Mouse (Mus musculus) kidney, adult 2 months (tissue): ENCODE results near the gene Rasl10a. TPM values are rescaled to one million over a fixed set of nuclear protein-coding genes. Genes with fewer than 3 reads are reported as not detected.

Experiments used
- DNase-seq: peaks from one replicate; pipeline ENCODE4 v3.0.0; 2021
- H3K27ac ChIP-seq: fragments of 200-500 bp; 2 replicates; pipeline ENCODE4 v1.5.1; 2012; ENCODE audit warnings: low read depth, low read length, control low read depth, inconsistent platforms; ENCODE audit not compliant: insufficient read depth
- H3K27me3 ChIP-seq: fragments of 200-500 bp; replicated peaks from 2 replicates; pipeline ENCODE4 v1.6.1; 2012; ENCODE audit warnings: mild to moderate bottlenecking, moderate library complexity, low read length, inconsistent platforms; ENCODE audit not compliant: control insufficient read depth, insufficient read depth
- H3K36me3 ChIP-seq: fragments of 200-500 bp; 2 replicates; pipeline ENCODE4 v1.6.1; 2012; ENCODE audit warnings: mild to moderate bottlenecking, moderate library complexity, low read length, inconsistent platforms; ENCODE audit not compliant: control insufficient read depth, insufficient read depth
- H3K4me1 ChIP-seq: fragments of 200-500 bp; 2 replicates; pipeline ENCODE4 v1.6.1; 2011; ENCODE audit warnings: low read length; ENCODE audit not compliant: control insufficient read depth, insufficient read depth
- H3K4me3 ChIP-seq: fragments of 200-500 bp; 2 replicates; pipeline ENCODE4 v1.5.1; 2011; ENCODE audit warnings: mild to moderate bottlenecking, low read depth, low read length, control low read depth; ENCODE audit not compliant: insufficient read depth
- CTCF ChIP-seq: fragments of 200-500 bp; conservative IDR thresholded peaks from 2 replicates; pipeline ENCODE4 v1.5.1; 2011; ENCODE audit warnings: low read depth, mild to moderate bottlenecking, control low read depth, low read length, moderate library complexity, mixed read lengths; ENCODE audit not compliant: insufficient read depth, insufficient read length
- POLR2A ChIP-seq: fragments of 200-500 bp; IDR thresholded peaks from one replicate; pipeline ENCODE4 v1.6.1; 2011; ENCODE audit warnings: low read depth, low read length, control low read depth
- WGBS: fragments of 180-500 bp; shearing (Covaris S2); methylation state at CpG from one replicate; pipeline ENCODE4 v1.1.7; 2018; 5-methylcytosine and 5-hydroxymethylcytosine counted together
- polyA plus RNA-seq: library from polyadenylated mRNA; depleted of rRNA; stranded (reverse); fragments of >200 nt; gene quantifications from 2 replicates; pipeline ENCODE4 v1.2.3, GENCODE M21; 2012

Gene Rasl10a
- polyA plus RNA-seq, 1 experiment: 1.1 TPM

- Histone ChIP-seq H3K36me3 (peaks cover 1% of the 10 kb centered on the region), H3K4me3 (no peak overlapping the region), H3K27ac (no peak overlapping the region), H3K4me1 (no peaks in the 10 kb centered on the region), H3K27me3 (no peaks in the 10 kb centered on the region)
- TF ChIP-seq CTCF (no peak), POLR2A (no peak)
- no peak for DNase-seq
- 92% methylated on average over 5 of the region's 5 CpGs for WGBS
These were observed 41.6 kb upstream of the Rasl10a start for GRCm38 (mm10) chr11:5016286-5016685.

DNA sequence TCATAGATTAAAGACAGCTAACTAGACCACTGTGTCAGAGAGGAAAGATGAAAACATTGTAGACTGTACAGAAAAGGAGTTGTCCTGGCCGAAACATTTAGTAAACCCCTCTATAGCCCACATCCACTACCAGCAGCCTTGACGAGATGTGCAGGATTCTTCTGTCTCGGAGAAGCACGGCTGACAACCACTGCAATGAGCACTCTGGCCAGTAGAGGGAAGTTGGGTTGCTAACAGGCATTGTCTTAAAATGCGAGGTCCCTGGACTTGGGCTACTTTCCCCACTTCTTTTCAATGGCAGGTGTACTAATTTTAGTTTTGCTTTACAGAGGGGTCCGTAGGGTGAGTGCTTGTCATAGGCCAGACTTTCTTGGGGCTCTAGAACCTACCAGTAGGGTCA, 40.4 kb upstream of the Rasl10a start:
- Histone ChIP-seq H3K27ac (no peak overlapping the region), H3K36me3 (peaks cover 1% of the 10 kb centered on the region), H3K4me3 (no peak overlapping the region), H3K27me3 (no peaks in the 10 kb centered on the region), H3K4me1 (no peaks in the 10 kb centered on the region)
- no peak for TF ChIP-seq POLR2A
- peak; percentile 41 for TF ChIP-seq CTCF
- WGBS: 53% methylated on average over 6 of the region's 6 CpGs
- no peak for DNase-seq

- WGBS: 94% methylated on average over 1 of the region's 1 CpGs
- Histone ChIP-seq H3K4me3 (no peak overlapping the region), H3K4me1 (no peaks in the 10 kb centered on the region), H3K36me3 (peaks cover 2% of the 10 kb centered on the region; the same call in 1 of the 2 replicates), H3K27ac (no peak overlapping the region), H3K27me3 (no peaks in the 10 kb centered on the region)
- TF ChIP-seq POLR2A (no peak), CTCF (no peak)
- DNase-seq: no peak
These were observed 32.8 kb upstream of the Rasl10a start for GRCm38 (mm10) chr11:5025108-5025507.

DNA sequence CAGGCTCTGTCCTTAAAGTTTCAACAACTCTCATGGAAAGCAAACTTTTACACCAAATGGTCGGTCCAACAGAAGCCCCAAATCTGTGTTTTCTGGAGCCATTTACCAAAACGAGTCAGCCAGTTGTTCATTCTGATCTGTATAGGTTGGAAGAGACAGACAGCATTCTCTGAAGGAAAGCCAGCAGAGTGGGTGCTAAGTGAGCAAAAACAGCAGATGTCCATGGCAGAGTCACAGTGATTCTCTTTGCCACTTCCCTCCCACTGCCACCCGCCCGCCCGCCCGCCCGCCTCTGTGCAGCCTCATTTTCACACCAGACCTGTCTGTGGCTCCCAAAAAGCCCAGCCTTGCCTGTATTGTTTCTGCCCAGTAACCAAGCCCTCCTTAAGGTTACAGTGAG, 29.7 kb upstream of the Rasl10a start:
- Histone ChIP-seq H3K4me1 (no peaks in the 10 kb centered on the region), H3K36me3 (peaks cover 4% of the 10 kb centered on the region; the same call in 1 of the 2 replicates), H3K4me3 (no peak overlapping the region), H3K27me3 (no peaks in the 10 kb centered on the region), H3K27ac (no peak overlapping the region)
- WGBS: 92% methylated on average over 7 of the region's 7 CpGs
- no peak for TF ChIP-seq CTCF
- TF ChIP-seq POLR2A: no peak
- DNase-seq: no peak

- H3K36me3 ChIP-seq: peaks cover 2% of the 10 kb centered on the region; the same call in 1 of the 2 replicates
- no peaks in the 10 kb centered on the region for H3K27me3 ChIP-seq
- no peak overlapping the region for H3K4me3 ChIP-seq
- 88% methylated on average over 10 of the region's 10 CpGs for WGBS
- TF ChIP-seq POLR2A: no peak
- no peak for TF ChIP-seq CTCF
- H3K27ac ChIP-seq: no peak overlapping the region
- no peak for DNase-seq
- H3K4me1 ChIP-seq: no peaks in the 10 kb centered on the region
These were observed 25.2 kb upstream of the Rasl10a start for GRCm38 (mm10) chr11:5032706-5033105.

DNA sequence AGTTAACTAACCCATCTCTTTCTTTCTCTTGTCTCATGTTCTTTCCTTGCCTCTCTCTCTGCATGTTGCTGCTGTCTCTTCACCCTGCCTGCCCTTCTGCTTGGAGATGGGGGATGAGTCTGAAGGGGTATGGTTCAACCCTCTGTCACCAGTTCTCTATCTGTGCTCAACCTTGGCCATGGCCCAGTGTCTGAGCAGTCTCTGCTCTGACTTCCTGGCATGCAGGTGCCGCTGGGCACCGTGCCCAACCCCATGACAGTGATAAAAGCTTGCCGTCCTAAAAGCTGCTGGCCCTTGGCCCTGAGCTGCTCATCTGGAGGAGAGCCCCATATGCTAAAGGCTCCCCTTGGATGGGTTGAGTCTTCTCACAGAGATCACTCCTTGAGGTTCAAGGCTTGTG, 24.8 kb upstream of the Rasl10a start:
- Histone ChIP-seq H3K27me3 (no peaks in the 10 kb centered on the region), H3K4me3 (no peak overlapping the region), H3K4me1 (no peaks in the 10 kb centered on the region), H3K27ac (no peak overlapping the region), H3K36me3 (peaks cover 2% of the 10 kb centered on the region; the same call in 1 of the 2 replicates)
- TF ChIP-seq POLR2A (no peak), CTCF (no peak)
- peak; percentile 70 for DNase-seq
- WGBS: 37% methylated on average over 3 of the region's 3 CpGs

DNA sequence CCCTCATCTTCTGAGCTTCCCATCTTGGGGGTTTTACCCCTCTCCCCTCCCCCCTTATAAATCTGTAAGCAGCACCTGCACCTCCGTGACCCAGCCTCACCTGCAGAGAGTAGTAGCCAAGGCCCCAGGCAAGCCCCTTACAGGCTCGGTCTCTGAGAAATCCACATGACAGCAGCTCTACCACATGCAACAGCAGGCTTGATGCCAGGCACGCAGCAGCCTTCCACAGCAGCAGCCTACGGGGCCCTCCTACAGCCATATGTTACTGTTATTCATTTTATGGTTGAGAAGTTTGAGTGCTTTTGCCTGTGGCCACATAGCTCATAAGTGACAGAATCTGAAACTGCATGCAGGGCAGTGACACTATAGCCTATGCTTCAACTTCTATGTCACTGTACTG, 22.5 kb upstream of the Rasl10a start:
- no peaks in the 10 kb centered on the region for H3K27me3 ChIP-seq
- H3K4me3 ChIP-seq: no peak overlapping the region
- TF ChIP-seq POLR2A (no peak), CTCF (no peak)
- WGBS: 77% methylated on average over 4 of the region's 4 CpGs
- H3K27ac ChIP-seq: no peak overlapping the region
- no peak for DNase-seq
- H3K36me3 ChIP-seq: peaks cover 2% of the 10 kb centered on the region; the same call in 1 of the 2 replicates
- H3K4me1 ChIP-seq: no peaks in the 10 kb centered on the region
